Mouse (Mus musculus) thymus, postnatal 36 days (tissue): ENCODE measurements around the gene Pld4.
A peak's percentile ranks its signal among the peaks of the same experiment; 100 is the strongest.

Experiments
- DNase-seq, 2 experiments: peaks; one replicate each; pipeline ENCODE4 v3.0.0; 2022; ENCODE audit warnings: mixed read lengths in 2 of 2

Pld4 gene

DNA sequence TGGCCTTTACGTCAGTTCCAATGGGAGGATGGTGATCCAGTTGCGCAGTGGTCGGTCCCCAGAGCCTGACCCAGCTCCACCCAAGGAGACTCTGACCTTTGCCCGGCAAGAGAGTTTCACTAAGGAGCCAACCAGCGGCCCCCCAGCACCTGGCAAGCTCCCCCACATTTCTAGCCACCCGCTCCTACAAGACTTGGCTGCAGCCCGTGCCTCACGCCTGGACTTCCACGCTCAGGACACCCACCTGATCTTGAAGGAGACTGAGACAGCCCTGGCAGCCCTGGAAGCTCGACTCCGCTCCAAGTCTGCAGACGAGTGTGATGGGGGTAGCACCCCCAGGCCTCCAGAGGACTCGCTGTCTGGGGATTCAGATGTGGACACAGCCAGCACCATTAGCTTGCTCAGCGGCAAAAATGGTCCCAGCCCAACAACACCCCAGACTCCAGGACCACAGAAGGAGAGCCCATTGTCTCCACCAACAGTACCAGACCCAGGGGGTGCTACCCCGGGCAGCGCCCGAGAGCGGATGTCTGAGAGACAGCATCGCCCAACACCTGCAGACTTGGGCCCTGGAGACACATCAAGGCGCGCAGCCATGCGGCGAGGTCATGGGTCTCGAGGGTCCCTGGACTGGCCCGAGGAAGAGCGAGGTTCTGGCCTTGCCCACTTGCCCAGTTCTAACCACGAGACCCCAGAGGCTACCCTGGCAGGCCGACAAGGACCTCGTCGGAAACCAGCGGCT lies 22.0 kb upstream of the Pld4 start:
- no peak for DNase-seq

DNA sequence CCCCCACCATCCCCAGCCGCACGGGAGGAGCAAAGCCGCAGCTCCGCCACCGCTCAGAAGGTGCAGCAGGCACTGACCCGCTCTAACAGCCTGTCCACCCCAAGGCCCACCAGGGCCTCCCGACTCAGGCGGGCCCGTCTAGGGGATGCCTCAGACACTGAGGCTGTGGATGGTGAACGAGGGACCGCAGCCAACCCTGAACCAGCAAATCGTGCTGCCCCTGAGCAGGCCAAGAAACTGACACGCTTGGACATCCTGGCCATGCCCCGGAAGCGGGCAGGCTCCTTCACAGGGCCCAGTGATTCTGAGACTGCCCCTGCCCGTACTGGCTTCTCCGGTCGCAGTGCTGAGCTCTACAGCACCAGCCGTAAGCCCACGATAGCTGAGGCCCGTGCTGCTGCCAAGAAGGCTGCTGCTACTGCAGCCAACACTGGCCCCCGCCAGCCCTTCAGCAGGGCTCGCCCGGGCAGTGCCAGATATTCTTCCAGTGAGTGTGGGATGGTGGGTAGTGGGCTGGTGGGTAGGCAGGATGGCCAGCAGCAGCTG lies 21.4 kb upstream of the Pld4 start:
- no peak for DNase-seq

DNA sequence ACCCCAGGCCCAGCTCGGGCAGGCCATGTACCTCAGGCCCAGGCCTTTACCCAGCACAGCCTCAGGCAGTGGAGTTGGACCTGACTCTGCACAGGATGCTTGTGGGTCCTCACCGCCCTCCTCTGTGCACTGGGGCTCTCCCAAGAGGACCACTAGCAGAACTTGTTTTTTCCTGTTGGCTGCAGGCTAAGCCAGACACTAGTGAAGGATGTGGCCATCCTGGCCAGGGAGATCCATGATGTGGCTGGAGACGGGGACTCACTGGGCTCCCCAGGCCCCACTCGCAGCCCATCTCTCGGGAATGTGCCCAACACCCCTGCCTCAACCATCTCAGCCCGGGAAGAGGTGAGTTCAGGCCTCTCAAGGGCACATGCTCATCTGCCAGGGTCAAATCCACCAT lies 17.7 kb upstream of the Pld4 start:
- DNase-seq: no peak

GRCm38 (mm10) chr12:112743168-112743975 lies 17.1 kb upstream of the Pld4 start:
- DNase-seq: peak; percentile 77 to 78

GRCm38 (mm10) chr12:112744211-112744610 lies 16.2 kb upstream of the Pld4 start:
- peak in 1 of 2 experiments; percentile 9 for DNase-seq

- peak in 1 of 2 experiments; percentile 9 for DNase-seq
Measured at GRCm38 (mm10) chr12:112744891-112745580, 15.4 kb upstream of the Pld4 start.

GRCm38 (mm10) chr12:112745716-112746115 lies 14.7 kb upstream of the Pld4 start:
- peak in 1 of 2 experiments; percentile 25 for DNase-seq

DNA sequence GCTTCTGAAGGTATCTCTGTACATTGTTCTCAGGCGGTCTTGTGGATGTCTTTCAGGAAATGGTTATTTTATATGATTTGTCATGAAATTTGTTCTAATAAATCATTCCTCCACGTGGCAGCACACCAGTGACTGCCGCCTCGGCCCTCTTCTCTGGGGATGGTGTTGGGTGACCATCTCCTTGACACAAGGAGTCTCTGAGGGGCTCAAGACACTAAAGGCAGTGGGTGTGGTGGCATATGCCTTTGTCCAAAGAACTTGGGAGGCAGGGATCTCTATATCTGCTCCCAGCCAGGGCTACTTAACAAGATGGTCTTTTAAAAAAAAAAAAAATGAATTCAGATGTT lies 14.0 kb upstream of the Pld4 start:
- DNase-seq: peak in 1 of 2 experiments; percentile 12

- DNase-seq: peak in 1 of 2 experiments; percentile 12
Measured at GRCm38 (mm10) chr12:112746808-112747605, 13.4 kb upstream of the Pld4 start.

DNA sequence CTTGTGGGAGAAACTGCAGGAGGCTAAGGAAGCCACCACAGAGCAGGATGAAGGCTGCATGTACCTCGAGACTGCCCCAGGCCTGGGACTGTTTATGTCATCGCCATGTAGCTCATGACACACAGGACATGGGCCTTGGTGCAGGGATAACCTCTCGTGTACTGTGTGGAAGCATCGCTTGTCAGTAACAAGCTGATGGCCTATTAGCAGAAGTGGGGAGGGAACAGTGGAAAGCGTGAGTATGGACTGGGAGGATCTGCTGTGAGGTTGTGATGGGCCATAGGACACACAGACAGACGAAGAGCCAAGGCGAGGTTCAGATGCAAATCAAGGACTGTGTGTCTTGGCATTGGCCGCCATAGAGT lies 12.9 kb upstream of the Pld4 start:
- no peak for DNase-seq

DNA sequence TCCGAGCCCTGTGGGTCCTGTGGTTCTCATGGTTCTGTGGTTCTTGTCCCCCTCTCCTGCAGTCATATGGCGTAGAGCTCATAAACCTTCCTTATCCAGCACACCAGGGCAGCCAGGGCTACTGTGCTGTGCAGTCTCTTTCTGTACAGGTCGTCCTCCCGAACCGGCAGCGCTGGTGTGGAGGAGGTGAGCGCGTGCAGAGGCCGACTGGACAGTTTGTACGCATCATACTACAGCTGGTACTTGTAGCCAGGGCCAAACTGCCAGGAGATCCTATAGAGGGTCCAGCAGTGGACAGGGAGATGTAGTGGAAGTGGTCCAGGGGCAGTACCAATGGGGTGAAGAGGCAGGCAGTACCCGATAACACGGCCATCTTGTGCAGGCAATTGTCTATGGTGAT lies 9.5 kb upstream of the Pld4 start:
- no peak for DNase-seq

DNA sequence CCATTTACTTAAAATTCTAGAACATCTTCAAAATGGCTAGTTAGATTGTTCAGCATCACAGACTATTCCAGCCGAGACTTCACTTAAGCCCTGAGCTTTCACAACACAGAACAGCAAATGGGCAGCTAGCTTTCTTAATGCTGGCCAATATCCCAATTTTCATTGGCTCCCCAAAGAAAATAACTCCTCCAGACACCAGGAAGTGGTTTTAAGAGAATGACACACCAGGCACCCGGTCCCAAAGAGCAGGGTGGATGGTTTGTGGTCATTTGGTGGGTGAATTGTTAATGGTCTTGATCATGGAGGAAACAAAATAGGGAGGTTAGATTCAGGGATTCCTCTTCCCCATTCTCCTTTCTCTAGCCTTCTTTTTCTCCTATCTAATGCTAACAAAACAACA lies 8.1 kb upstream of the Pld4 start:
- no peak for DNase-seq

DNA sequence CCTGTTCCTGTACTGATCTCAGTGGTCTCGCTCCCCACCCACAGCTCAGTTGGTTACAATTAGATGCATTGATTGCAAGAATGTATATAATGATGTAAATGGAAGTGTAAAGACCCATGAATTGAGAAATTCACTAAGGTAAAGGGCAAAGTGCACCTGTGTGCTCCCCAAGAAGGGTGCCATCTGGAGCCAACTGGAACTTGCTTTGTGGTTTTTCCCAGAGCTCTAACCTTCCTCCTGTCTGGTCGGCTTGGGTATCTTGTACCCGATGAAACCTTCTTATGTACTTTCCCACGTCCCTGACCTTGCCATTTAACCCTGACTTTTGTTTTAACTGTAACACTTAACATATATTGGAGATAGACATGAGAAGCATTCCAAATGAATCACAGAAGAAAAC lies 4.6 kb upstream of the Pld4 start:
- no peak for DNase-seq

DNA sequence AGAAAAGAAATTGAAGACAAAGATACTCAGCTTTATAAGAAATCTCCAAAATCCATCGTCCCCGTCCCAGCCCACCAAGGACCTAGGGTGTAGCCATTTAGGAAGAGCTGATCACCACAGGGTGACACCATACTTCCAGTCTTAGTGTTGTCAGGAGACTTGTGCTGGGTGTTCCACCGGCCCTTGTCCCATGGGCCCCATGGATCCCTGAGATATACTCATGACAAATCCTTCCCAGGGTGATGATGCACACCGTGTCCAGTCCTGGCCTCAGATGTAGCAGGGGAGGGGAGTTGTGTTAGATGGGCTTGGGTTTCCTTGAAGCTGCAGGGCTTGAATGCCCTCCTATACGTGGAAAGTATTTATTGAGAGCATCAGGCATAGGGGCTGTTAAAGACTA lies 2.6 kb upstream of the Pld4 start:
- no peak for DNase-seq

GRCm38 (mm10) chr12:112759471-112759870 lies 984 bp upstream of the Pld4 start:
- DNase-seq: no peak

DNA sequence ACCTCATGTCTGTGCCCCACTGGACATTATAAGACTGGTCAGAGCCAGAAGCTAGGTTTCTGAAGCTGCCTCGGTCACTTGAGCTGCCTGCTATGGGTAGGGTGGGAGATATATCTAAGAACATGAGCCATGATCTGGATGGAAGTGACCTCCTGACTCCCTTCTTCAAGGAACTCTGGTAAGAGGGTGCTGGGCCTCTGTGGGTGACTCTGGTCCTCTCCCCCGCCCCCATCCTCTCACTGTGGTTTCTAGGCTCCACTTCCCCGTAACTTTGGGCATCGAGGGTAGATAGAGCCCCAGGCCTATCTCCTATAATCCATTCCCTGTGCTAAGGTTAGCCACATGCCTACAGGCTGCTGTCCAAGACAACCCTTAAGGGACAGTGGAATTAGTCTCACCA lies 956 bp downstream of the Pld4 start:
- DNase-seq: peak in 1 of 2 experiments; percentile 0

DNA sequence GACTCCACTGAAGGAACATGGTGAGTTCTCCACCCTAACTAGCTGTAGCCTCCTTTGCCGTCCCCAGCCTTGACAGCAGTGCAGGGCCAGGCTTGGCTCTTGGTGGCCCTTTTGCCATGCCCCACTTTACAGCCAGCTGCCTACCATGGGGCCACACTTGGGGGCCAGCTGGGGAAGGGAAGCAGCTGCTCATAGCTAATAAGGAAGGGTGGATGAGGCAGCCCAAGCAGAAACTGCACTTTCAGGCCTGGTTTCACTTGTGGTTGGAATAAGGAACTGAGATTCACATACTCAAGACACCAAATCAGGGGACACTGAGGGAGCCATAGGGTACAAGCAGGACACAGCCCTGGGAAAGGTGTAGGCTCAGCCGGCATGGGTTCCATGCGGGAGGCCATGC lies 1.6 kb downstream of the Pld4 start:
- DNase-seq: peak; percentile 8 to 13

DNA sequence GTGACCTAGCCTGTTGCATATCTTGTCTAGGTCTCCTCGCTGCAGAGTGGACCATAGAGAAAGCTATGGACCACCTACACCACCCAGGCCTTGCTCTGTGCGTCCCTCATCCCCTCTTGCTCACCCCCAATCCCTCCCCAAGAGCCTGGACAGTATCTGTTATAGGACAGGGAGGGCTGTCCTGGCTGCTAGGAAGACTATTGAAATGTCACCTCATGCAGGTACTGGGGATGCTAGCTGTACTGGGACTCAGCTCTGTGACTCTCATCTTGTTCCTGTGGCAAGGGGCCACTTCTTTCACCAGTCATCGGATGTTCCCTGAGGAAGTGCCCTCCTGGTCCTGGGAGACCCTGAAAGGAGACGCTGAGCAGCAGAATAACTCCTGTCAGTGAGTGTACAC lies 2.7 kb downstream of the Pld4 start:
- peak; percentile 0 to 2 for DNase-seq

DNA sequence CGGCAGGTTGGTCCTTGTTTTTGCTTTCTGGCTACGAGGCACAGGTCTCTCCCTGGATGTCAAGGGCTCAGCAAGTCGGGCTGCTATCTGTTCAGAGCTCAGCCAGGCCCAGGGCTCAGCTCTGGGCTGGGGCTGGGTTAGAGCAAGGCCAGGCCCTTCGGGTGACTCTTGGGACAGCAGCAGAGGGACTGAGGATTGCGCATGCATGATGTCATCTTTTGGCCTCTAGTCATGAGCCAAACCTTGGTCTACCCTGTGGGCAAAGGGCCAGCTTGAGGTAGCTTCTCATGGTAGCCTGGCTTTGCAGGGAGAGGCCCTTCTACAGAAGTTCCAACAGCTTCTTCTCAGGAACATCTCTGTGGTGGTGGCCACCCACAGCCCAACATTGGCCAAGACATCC lies 3.7 kb downstream of the Pld4 start:
- DNase-seq: peak; percentile 1 to 2

GRCm38 (mm10) chr12:112764991-112765390 lies 4.5 kb downstream of the Pld4 start:
- no peak for DNase-seq

DNA sequence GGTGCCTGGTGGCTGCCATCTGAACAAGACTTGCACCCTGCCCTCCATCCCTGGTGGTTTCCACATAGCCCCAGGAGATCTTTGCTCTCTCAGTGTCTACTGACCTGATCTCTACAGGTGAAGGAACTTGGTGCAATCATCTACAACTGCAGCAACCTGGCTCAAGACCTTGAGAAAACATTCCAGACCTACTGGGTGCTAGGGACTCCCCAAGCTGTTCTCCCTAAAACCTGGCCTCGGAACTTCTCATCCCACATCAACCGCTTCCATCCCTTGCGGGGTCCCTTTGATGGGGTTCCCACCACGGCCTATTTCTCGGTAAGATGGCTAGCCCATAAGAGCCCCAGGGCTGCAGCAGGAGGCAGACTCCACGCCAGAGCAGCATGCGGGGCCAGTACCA lies 6.1 kb downstream of the Pld4 start:
- DNase-seq: no peak

GRCm38 (mm10) chr12:112767036-112767890 lies 6.8 kb downstream of the Pld4 start:
- DNase-seq: peak in 1 of 2 experiments; percentile 0
